Mouse (Mus musculus): ENCODE data around the gene Foxo3.

- TF ChIP-seq POLR2A (IDR thresholded peaks at IDR 0.05; ENCODE audit: extremely low read depth, insufficient read depth, low read length) (no peak), CTCF (IDR thresholded peaks at IDR 0.05; ENCODE audit: extremely low read depth, insufficient read depth, low read length) (no peak)
Measured at GRCm38 (mm10) chr10:42204768-42205412, 71.7 kb downstream of the Foxo3 start.

Data from cortical plate, adult 2 months (tissue).